Mouse (Mus musculus) ES-E14 (cell line): ENCODE measurements at regions not wholly inside any gene's neighbourhood (a gene's known extent, or its start where the extent isn't known, plus 50 kb on each side); places are given as distances from the start of the nearest gene placed in this dataset.

ENCODE experiments used
- DNase-seq: peaks from one replicate; pipeline ENCODE4 v3.0.0-alpha.2; 2013; ENCODE audit warnings: low read depth, low spot score
- H3K27ac ChIP-seq: 2 replicates; pipeline ENCODE4 v1.5.1; 2012; ENCODE audit warnings: low read depth, mild to moderate bottlenecking, low read length, moderate library complexity, mixed read lengths; ENCODE audit not compliant: poor library complexity, insufficient read depth, severe bottlenecking
- H3K36me3 ChIP-seq: 2 replicates; pipeline ENCODE4 v1.6.1; 2012; ENCODE audit warnings: mild to moderate bottlenecking, low read length, moderate library complexity, mixed read lengths; ENCODE audit not compliant: control insufficient read depth, poor library complexity, insufficient read depth, severe bottlenecking
- H3K4me1 ChIP-seq, 2 experiments: fragments of 150-350 bp in 1 of 2; sonication (generic) in 1 of 2; 2 replicates each; pipeline ENCODE4 v1.6.1; 2012; ENCODE audit warnings: low read length in 2 of 2, mild to moderate bottlenecking in 1 of 2, mixed read lengths in 1 of 2; ENCODE audit not compliant: control insufficient read depth in 2 of 2, insufficient read depth in 2 of 2, poor library complexity in 1 of 2
- H3K4me3 ChIP-seq, 2 experiments: fragments of 150-350 bp in 1 of 2; sonication (generic) in 1 of 2; 2 replicates each; pipeline ENCODE4 v1.5.1; 2012; ENCODE audit warnings: low read length in 2 of 2, low read depth in 1 of 2, mild to moderate bottlenecking in 1 of 2, mixed read lengths in 1 of 2; ENCODE audit not compliant: insufficient read depth in 1 of 2, poor library complexity in 1 of 2, severe bottlenecking in 1 of 2
- H3K9ac ChIP-seq: 2 replicates; pipeline ENCODE4 v1.6.1; 2012; ENCODE audit warnings: low read depth, mild to moderate bottlenecking, low read length, mixed read lengths; ENCODE audit not compliant: poor library complexity, insufficient read depth, severe bottlenecking
- H3K9me3 ChIP-seq: fragments of 150-350 bp; sonication (generic); 2 replicates; pipeline ENCODE4 v1.6.1; 2012; ENCODE audit warnings: low read depth, mild to moderate bottlenecking, low read length; ENCODE audit not compliant: control insufficient read depth, insufficient read depth
- CHD2 ChIP-seq: IDR thresholded peaks from 2 replicates; pipeline ENCODE4 v1.6.1; 2014; ENCODE audit warnings: mild to moderate bottlenecking, low read depth, low read length, inconsistent platforms
- HCFC1 ChIP-seq: IDR thresholded peaks from 2 replicates; pipeline ENCODE4 v1.6.1; 2012; ENCODE audit warnings: low read length, inconsistent platforms, borderline replicate concordance; ENCODE audit not compliant: insufficient read depth
- MAFK ChIP-seq: IDR thresholded peaks from 2 replicates; pipeline ENCODE4 v1.6.1; 2014; ENCODE audit warnings: mild to moderate bottlenecking, low read depth, low read length, inconsistent platforms; ENCODE audit not compliant: insufficient read depth
- ZC3H11A ChIP-seq: IDR thresholded peaks from 2 replicates; pipeline ENCODE4 v1.6.1; 2012; ENCODE audit warnings: low read depth, mild to moderate bottlenecking, inconsistent platforms, low read length, borderline replicate concordance
- ZNF384 ChIP-seq: IDR thresholded peaks from 2 replicates; pipeline ENCODE4 v1.6.1; 2012; ENCODE audit warnings: low read depth, low read length, inconsistent platforms
- in situ Hi-C, 2 experiments: fragments of 600-800 bp; cut with MboI; formaldehyde crosslinking; loops; one replicate each; pipeline ENCODE4 v1.15.1; 2025; ENCODE audit warnings: low sequenced_read_pairs in 2 of 2, inconsistent platforms in 1 of 2; ENCODE audit not compliant: unreplicated experiment in 2 of 2

GRCm38 (mm10) chr4:39719951-39720350 is 269.9 kb downstream of the 1700009N14Rik start:
- peaks cover 0 to 11% of the 10 kb centered on the region in 2 experiments; a peak in 2 of 4 replicates for H3K4me1 ChIP-seq
- no peak for DNase-seq
- TF ChIP-seq HCFC1 (no peak), CHD2 (no peak), ZNF384 (no peak), MAFK (no peak), ZC3H11A (no peak)
- H3K9me3 ChIP-seq = no peaks in the 10 kb centered on the region
- H3K4me3 ChIP-seq = no peak overlapping the region
- no peak overlapping the region for H3K9ac ChIP-seq
- in situ Hi-C loops = no loop called here
- no peak overlapping the region for H3K27ac ChIP-seq
- no peaks in the 10 kb centered on the region for H3K36me3 ChIP-seq

- TF ChIP-seq ZNF384 = no peak
- TF ChIP-seq HCFC1 = no peak
- no peak for TF ChIP-seq MAFK
- no peak for TF ChIP-seq CHD2
- TF ChIP-seq ZC3H11A = no peak
- peaks cover 0 to 11% of the 10 kb centered on the region in 2 experiments; a peak in 2 of 4 replicates for H3K4me1 ChIP-seq
- H3K9ac ChIP-seq = no peak overlapping the region
- no peak overlapping the region for H3K27ac ChIP-seq
- no peaks in the 10 kb centered on the region for H3K36me3 ChIP-seq
- in situ Hi-C loops = no loop called here
- DNase-seq = no peak
- H3K9me3 ChIP-seq = no peaks in the 10 kb centered on the region
- no peak overlapping the region for H3K4me3 ChIP-seq
Measured at GRCm38 (mm10) chr4:39721524-39721923, 271.4 kb downstream of the 1700009N14Rik start.

GRCm38 (mm10) chr4:39765586-39765985 is 315.5 kb downstream of the 1700009N14Rik start:
- H3K27ac ChIP-seq = no peak overlapping the region
- DNase-seq = no peak

GRCm38 (mm10) chr4:39791096-39791495 is 341.0 kb downstream of the 1700009N14Rik start:
- no peak overlapping the region for H3K4me3 ChIP-seq
- H3K27ac ChIP-seq = no peak overlapping the region
- no peak for DNase-seq
- no peaks in the 10 kb centered on the region for H3K9me3 ChIP-seq
- TF ChIP-seq HCFC1 (no peak), MAFK (no peak), ZC3H11A (no peak), ZNF384 (no peak), CHD2 (no peak)
- no peaks in the 10 kb centered on the region for H3K36me3 ChIP-seq
- no peaks in the 10 kb centered on the region for H3K4me1 ChIP-seq
- no peak overlapping the region for H3K9ac ChIP-seq
- in situ Hi-C loops = no loop called here

More at GRCm38 (mm10) chr4:39765586-39765985, 315.5 kb downstream of the 1700009N14Rik start:
- Histone ChIP-seq H3K4me3 (no peak overlapping the region), H3K4me1 (no peaks in the 10 kb centered on the region), H3K9ac (no peak overlapping the region), H3K36me3 (no peaks in the 10 kb centered on the region), H3K9me3 (no peaks in the 10 kb centered on the region)
- TF ChIP-seq HCFC1 = no peak
- TF ChIP-seq ZC3H11A = no peak
- TF ChIP-seq ZNF384 = no peak
- no peak for TF ChIP-seq CHD2
- TF ChIP-seq MAFK = no peak
- in situ Hi-C loops = no loop called here

- H3K36me3 ChIP-seq = no peaks in the 10 kb centered on the region
- H3K27ac ChIP-seq = no peak overlapping the region
- no peak overlapping the region for H3K9ac ChIP-seq
- in situ Hi-C loops = no loop called here
- H3K4me1 ChIP-seq = no peaks in the 10 kb centered on the region
- TF ChIP-seq ZC3H11A (no peak), MAFK (no peak), CHD2 (no peak)
- DNase-seq = no peak
- no peak overlapping the region for H3K4me3 ChIP-seq
- no peaks in the 10 kb centered on the region for H3K9me3 ChIP-seq
Measured at GRCm38 (mm10) chr4:39809950-39810349, 332.9 kb upstream of the Aco1 start.
